Mouse (Mus musculus): ENCODE data around the gene Cog5. TPM values are rescaled to one million over a fixed set of nuclear protein-coding genes. Genes with fewer than 3 reads are reported as not detected.

Cog5 gene
- polyA plus RNA-seq, 1 experiment from 2014 or later = 33.1 TPM

DNA sequence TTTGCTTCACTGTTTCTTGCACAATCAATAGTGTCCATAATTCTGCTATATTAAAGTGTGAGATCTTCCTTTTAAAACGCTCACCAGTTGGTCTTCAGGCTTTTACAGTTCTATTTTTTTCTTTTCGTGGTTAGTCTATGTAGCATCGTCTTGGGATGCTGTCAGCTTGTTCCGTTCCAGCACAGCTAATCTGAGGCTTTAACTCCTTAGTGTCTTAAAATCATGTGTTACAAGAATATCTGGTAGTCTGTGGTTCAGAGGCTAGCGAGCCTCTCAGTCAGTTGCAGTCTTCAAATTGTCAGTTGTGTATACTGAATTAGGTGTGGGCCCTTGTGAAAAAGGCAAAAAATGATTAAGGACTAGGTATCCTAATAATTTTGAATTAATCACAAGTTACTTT, 57.6 kb downstream of the Cog5 start:
- Histone ChIP-seq H3K4me2 (peak overlapping the region; percentile 57), H3K9ac (peak overlapping the region; percentile 68), H3K9me3 (no peaks in the 10 kb centered on the region), H3K4me3 (peak overlapping the region; percentile 48), H3K27ac (replicated peaks) (peak overlapping the region; percentile 67), H3K27me3 (no peaks in the 10 kb centered on the region), H3K36me3 (no peaks in the 10 kb centered on the region), H3K4me1 (replicated peaks) (peaks cover 25% of the 10 kb centered on the region)
- WGBS = 26% methylated on average over 5 of the region's 5 CpGs
- ATAC-seq (ENCODE audit: low read depth) = peak; percentile 44; the same call in 1 of the 2 replicates

DNA sequence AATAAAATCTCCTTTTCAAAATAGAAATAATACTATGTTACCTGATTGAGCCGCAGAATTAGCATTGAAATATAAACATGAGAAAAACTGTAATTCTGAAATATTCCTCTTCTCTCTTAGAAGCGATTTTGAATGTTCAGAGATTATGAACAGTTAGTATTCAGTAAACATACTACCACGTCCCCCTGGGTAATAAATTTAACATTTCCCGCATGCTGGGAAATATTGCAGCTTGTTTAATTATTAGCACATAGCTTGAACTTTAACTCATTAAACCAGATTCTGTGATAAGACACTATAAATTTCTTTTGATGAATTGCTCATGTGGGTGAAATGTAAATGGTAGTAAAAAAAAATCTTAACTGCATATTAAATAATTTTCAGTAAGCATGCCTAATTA, 58.1 kb downstream of the Cog5 start:
- 52% methylated on average over 4 of the region's 4 CpGs for WGBS
- Histone ChIP-seq H3K9ac (no peak overlapping the region), H3K4me3 (peak overlapping the region; percentile 48), H3K36me3 (no peaks in the 10 kb centered on the region), H3K27me3 (no peaks in the 10 kb centered on the region), H3K9me3 (no peaks in the 10 kb centered on the region), H3K27ac (replicated peaks) (no peak overlapping the region), H3K4me2 (peak overlapping the region; percentile 57), H3K4me1 (replicated peaks) (peaks cover 23% of the 10 kb centered on the region)
- no peak for ATAC-seq (ENCODE audit: low read depth)

DNA sequence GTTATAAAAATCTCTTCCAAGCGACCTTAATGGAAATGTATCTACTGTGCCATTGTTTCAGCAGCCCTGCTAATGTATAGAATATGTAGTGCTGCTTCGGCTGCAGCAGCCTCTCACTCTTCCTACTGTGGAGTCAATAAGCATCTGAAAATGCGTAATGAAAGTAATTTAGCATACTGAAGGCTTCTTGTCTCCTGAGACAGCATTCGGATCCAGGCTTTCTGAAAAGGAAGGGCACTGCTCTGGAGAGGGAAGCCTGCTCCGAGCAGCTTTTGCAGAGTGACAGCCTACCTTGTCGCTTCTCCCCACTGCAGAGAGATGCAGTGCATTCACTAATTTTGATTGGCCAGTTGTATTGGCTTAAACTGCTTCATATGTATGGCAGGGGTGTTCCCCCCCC, 58.9 kb downstream of the Cog5 start, which contains the start of gene Gpr22:
Gene Gpr22 (minus strand): TSS at position 348 of the 400 bp plus-strand sequence.
- peak within 1 kb of the TSS; percentile 48 for H3K4me3 ChIP-seq
- WGBS = 15% methylated on average over 6 of the region's 6 CpGs
- H3K27ac ChIP-seq (replicated peaks) = peak within 1 kb of the TSS; percentile 94
- ATAC-seq (ENCODE audit: low read depth) = peak; percentile 95
- peaks cover 21% of the 10 kb centered on the region for H3K4me1 ChIP-seq (replicated peaks)
- H3K4me2 ChIP-seq = peak within 1 kb of the TSS; percentile 57
- H3K9me3 ChIP-seq = no peaks in the 10 kb centered on the region
- H3K36me3 ChIP-seq = no peaks in the 10 kb centered on the region
- no peaks in the 10 kb centered on the region for H3K27me3 ChIP-seq
- peak within 1 kb of the TSS; percentile 75 for H3K9ac ChIP-seq

- no peaks in the 10 kb centered on the region for H3K36me3 ChIP-seq
- H3K9ac ChIP-seq = peak overlapping the region; percentile 75
- H3K4me2 ChIP-seq = peak overlapping the region; percentile 50
- peaks cover 17% of the 10 kb centered on the region for H3K4me1 ChIP-seq (replicated peaks)
- no peaks in the 10 kb centered on the region for H3K9me3 ChIP-seq
- H3K27me3 ChIP-seq = no peaks in the 10 kb centered on the region
- 56% methylated on average over 3 of the region's 3 CpGs for WGBS
- H3K27ac ChIP-seq (replicated peaks) = peak overlapping the region; percentile 94
- 0 out of 2 replicates have a peak, but pooled peaks have one; percentile 51 for ATAC-seq (ENCODE audit: low read depth)
- peak overlapping the region; percentile 48 for H3K4me3 ChIP-seq
These were observed 59.4 kb downstream of the Cog5 start for GRCm38 (mm10) chr12:31714070-31714469.

DNA sequence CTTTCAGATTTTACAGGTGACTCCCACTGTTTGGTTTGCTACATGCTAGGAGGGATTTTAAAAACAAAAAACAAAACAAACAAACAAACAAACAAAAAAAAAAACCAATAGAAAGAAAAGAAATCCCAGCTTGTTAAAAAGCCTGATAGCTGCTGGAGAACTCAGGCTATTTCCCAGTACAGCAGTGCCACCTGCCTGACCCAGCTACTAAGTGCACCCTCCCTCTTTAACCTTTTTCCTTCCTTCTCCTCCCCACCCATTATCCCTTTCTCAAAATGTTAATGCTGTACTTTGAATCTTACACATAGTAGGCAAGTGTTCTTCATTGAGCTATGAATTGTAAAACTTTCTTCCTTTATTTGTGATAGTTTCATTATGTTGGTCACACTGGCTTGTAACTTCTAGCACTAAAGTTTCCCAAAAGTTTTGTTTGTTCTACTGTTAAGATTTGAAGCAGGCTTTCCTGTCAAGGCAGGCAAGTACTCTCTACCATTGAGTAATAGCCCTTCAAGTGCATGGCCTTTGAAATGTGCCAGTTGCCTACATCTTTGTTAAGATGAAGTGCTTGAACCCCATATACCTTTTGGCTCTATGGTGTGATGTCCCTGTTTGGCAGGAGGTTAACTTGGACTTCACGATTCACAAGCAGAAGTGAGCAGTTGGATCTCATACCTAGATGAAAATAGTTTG, 65.1 kb downstream of the Cog5 start:
- ATAC-seq (ENCODE audit: low read depth) = no peak

DNA sequence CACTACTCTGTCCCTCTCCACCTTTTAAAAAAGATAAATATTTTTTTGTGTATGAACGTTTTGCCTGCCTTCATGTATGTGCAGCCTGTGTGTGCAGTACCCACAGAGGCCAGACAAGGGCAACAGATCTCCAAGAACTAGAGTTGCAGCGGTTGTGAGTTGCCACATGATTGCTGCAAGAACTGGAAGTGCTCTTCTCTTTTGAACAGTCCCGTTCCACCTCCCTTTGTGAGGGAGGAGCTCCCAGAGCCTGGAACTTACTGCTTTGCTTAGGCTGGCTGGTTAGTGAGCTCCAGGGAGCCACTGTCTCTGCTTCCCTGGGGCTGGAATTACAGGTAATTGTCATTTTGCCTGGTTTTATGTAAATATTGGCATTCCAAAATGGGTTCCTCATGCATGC, 69.9 kb downstream of the Cog5 start:
- no peak overlapping the region for H3K4me3 ChIP-seq
- H3K9me3 ChIP-seq = no peaks in the 10 kb centered on the region
- no peaks in the 10 kb centered on the region for H3K27me3 ChIP-seq
- no peak overlapping the region for H3K9ac ChIP-seq
- no peak overlapping the region for H3K4me2 ChIP-seq
- H3K27ac ChIP-seq (replicated peaks) = no peak overlapping the region
- H3K36me3 ChIP-seq = no peaks in the 10 kb centered on the region
- ATAC-seq (ENCODE audit: low read depth) = no peak
- 80% methylated on average over 3 of the region's 3 CpGs for WGBS
- peaks cover 5% of the 10 kb centered on the region; the same call in 1 of the 2 replicates for H3K4me1 ChIP-seq (replicated peaks)

More for the DNA sequence above, 65.1 kb downstream of the Cog5 start:
- peaks cover 5% of the 10 kb centered on the region; the same call in 1 of the 2 replicates for H3K4me1 ChIP-seq (replicated peaks)
- no peaks in the 10 kb centered on the region for H3K27me3 ChIP-seq
- no peaks in the 10 kb centered on the region for H3K36me3 ChIP-seq
- WGBS = 91% methylated on average over 1 of the region's 1 CpGs
- H3K9ac ChIP-seq = no peak overlapping the region
- H3K9me3 ChIP-seq = no peaks in the 10 kb centered on the region
- no peak overlapping the region for H3K4me2 ChIP-seq
- H3K27ac ChIP-seq (replicated peaks) = no peak overlapping the region
- H3K4me3 ChIP-seq = no peak overlapping the region

- Histone ChIP-seq H3K4me2 (no peak overlapping the region), H3K4me3 (no peak overlapping the region), H3K4me1 (replicated peaks) (peaks cover 5% of the 10 kb centered on the region; the same call in 1 of the 2 replicates), H3K9ac (no peak overlapping the region), H3K27ac (replicated peaks) (no peak overlapping the region), H3K9me3 (no peaks in the 10 kb centered on the region), H3K27me3 (no peaks in the 10 kb centered on the region), H3K36me3 (no peaks in the 10 kb centered on the region)
- ATAC-seq (ENCODE audit: low read depth) = no peak
- WGBS = 91% methylated on average over 12 of the region's 12 CpGs
These were observed 71.0 kb downstream of the Cog5 start for GRCm38 (mm10) chr12:31725511-31726275.

GRCm38 (mm10) chr12:31726707-31727106, 72.0 kb downstream of the Cog5 start:
- Histone ChIP-seq H3K9ac (no peak overlapping the region), H3K4me3 (no peak overlapping the region), H3K9me3 (no peaks in the 10 kb centered on the region), H3K36me3 (no peaks in the 10 kb centered on the region), H3K27ac (replicated peaks) (no peak overlapping the region), H3K27me3 (no peaks in the 10 kb centered on the region), H3K4me2 (no peak overlapping the region), H3K4me1 (replicated peaks) (no peaks in the 10 kb centered on the region)
- ATAC-seq (ENCODE audit: low read depth) = no peak
- WGBS = 25% methylated on average over 1 of the region's 1 CpGs

GRCm38 (mm10) chr12:31730126-31730525, 75.5 kb downstream of the Cog5 start:
- no peaks in the 10 kb centered on the region for H3K4me1 ChIP-seq (replicated peaks)
- ATAC-seq (ENCODE audit: low read depth) = no peak
- H3K36me3 ChIP-seq = no peaks in the 10 kb centered on the region
- no peak overlapping the region for H3K27ac ChIP-seq (replicated peaks)
- H3K4me3 ChIP-seq = no peak overlapping the region
- no peaks in the 10 kb centered on the region for H3K27me3 ChIP-seq
- H3K9me3 ChIP-seq = no peaks in the 10 kb centered on the region
- no peak overlapping the region for H3K4me2 ChIP-seq
- no peak overlapping the region for H3K9ac ChIP-seq
- 91% methylated on average over 1 of the region's 1 CpGs for WGBS

DNA sequence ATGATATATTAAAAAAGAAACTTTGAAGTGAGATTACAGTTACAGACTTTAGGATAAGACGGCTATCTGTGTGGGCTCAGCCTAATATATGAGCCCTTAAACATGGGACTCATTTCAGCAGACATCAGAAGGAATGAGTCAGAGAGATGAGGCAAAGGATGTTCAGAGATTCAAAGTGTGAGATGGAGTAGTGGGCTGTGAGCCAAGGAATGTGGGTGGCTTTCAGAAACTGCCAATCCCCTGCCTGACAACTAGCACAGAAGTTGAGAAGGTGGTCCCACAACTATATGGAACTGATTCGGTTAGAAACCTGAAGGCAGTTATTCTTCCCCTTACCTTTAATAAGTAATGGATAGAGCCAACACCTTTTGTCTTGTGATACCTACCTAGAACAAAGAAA, 79.9 kb downstream of the Cog5 start:
- 91% methylated on average over 2 of the region's 2 CpGs for WGBS
- Histone ChIP-seq H3K27me3 (no peaks in the 10 kb centered on the region), H3K4me3 (no peak overlapping the region), H3K9me3 (no peaks in the 10 kb centered on the region), H3K4me2 (no peak overlapping the region), H3K4me1 (replicated peaks) (no peaks in the 10 kb centered on the region), H3K36me3 (no peaks in the 10 kb centered on the region), H3K9ac (no peak overlapping the region), H3K27ac (replicated peaks) (no peak overlapping the region)
- no peak for ATAC-seq (ENCODE audit: low read depth)

DNA sequence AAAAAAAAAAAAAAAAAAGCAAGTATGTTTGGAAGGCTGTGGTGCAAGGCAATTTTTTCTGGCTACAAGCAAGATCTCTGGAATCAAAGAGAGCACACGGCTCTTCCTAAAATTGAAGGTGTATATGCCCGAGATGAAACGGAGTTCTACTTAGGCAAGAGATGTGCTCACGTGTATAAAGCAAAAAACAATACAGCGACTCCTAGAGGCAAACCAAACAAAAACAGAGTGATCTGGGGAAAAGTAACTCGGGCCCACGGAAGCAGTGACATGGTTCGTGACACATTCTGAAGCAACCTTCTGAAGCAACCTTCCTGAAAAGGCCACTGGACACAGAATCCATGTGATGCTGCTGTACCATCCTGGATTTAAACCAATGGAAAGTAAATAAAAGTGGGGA, 92.6 kb downstream of the Cog5 start:
- no peak for ATAC-seq (ENCODE audit: low read depth)
- Histone ChIP-seq H3K4me2 (no peak overlapping the region), H3K27ac (replicated peaks) (no peak overlapping the region), H3K4me1 (replicated peaks) (no peaks in the 10 kb centered on the region), H3K9ac (no peak overlapping the region), H3K27me3 (no peaks in the 10 kb centered on the region), H3K9me3 (peaks cover 3% of the 10 kb centered on the region; the same call in 1 of the 2 replicates), H3K36me3 (no peaks in the 10 kb centered on the region), H3K4me3 (no peak overlapping the region)
- 85% methylated on average over 8 of the region's 8 CpGs for WGBS

GRCm38 (mm10) chr12:31749846-31750245, 95.2 kb downstream of the Cog5 start:
- H3K9ac ChIP-seq = no peak overlapping the region
- no peaks in the 10 kb centered on the region for H3K4me1 ChIP-seq (replicated peaks)
- no peaks in the 10 kb centered on the region for H3K9me3 ChIP-seq
- H3K27ac ChIP-seq (replicated peaks) = no peak overlapping the region
- WGBS = 94% methylated on average over 4 of the region's 4 CpGs
- H3K27me3 ChIP-seq = no peaks in the 10 kb centered on the region
- ATAC-seq (ENCODE audit: low read depth) = no peak
- no peak overlapping the region for H3K4me2 ChIP-seq
- no peaks in the 10 kb centered on the region for H3K36me3 ChIP-seq
- H3K4me3 ChIP-seq = no peak overlapping the region
